Mouse (Mus musculus) forelimb bud, embryonic 11.5 days (tissue): ENCODE measurements at regions not wholly inside any gene's neighbourhood (a gene's known extent, or its start where the extent isn't known, plus 50 kb on each side); places are given as distances from the start of the nearest gene placed in this dataset.

Experiments
- DNase-seq: peaks from one replicate; pipeline ENCODE4 v3.0.0-alpha.2; 2012; ENCODE audit warnings: low read depth, low spot score

GRCm38 (mm10) chr1:154076684-154077475, 124.1 kb upstream of the Zfp648 start:
- no peak for DNase-seq

- no peak for DNase-seq
Measured at GRCm38 (mm10) chr1:154080505-154081380, 120.2 kb upstream of the Zfp648 start.

GRCm38 (mm10) chr1:154086145-154086544, 114.8 kb upstream of the Zfp648 start:
- no peak for DNase-seq

DNA sequence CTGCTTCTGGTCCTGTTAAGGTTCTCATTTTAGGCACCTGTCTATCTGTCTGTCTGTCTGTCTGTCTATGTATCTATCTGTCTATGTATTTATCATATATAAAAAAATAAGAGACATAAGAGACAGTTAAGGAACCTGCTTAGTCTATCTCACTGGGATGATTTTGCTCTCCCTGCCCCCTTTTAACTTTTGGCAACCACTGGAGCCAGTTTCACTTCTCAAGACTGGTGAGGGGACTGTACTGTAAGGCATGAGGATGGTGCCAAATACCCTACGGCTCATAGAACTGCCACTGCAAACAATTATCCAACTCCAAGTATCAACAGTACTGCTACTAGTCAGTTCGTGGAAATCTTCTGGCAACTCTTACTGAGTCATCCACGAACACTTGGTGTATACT, 111.2 kb upstream of the Zfp648 start:
- DNase-seq: no peak

DNA sequence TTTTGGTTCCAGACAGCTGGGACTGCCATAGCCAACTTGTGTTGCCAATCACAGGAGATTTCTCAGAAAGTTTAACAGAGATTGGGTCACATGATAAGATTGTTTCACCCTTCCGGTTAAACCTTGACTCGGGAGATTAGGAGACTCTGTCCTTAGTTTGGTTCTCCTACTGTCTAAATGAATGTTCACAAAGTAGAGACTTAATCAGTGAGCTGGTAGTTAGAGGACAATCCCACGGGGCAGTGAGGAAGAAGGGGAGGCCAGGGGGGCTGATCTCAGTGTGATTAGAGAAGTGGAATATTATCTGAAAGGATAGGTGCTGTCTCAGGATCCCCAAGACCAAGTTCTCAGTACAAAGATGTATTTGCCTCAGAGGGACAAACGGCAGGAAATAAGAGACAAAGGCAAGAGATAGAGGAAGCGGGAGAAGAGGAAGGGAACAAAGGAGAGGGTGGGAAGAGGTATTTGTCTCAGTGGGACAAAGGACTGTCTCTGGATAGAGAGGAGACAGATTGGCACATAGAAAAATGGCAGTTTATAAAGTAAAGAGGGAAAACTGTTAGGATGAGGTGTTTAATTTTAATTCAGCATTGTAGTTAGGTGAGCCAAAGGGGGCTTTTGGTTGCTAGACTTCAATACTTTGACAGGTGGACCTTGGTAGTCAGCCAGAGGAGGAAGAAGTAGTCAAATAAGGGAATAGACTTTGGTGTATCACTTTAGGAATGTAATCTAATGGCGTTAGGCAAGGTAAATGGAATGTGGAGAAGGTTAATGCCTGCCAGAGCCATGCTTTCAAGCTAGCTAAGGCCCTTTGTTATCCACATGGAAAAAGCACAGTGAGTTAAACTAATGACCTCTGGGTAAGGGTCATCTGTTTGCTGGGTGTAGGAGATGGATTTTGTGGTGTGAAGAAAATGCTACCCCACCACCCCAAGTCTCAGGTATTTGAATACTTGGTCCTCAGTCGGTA, 110.2 kb upstream of the Zfp648 start:
- no peak for DNase-seq

DNA sequence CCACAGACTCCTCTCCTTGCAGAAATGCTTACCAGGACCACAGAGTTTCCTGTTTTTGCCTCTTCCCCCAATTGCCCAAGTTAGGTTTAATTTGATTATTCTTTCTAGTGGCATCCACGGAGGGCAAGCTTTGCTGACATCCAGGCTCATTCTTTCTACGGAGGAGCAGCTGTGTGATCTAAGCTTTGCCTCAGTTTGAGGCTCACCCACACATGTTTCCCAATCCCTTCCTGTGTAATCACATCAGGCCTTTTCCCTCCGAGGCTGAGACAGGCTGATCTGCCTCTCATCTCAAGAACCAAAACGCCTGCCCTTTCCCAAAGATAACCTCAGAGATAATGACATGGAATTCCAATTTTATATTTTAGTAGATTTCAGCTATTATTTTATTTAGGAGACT, 107.4 kb upstream of the Zfp648 start:
- no peak for DNase-seq

GRCm38 (mm10) chr1:154094357-154094756, 106.6 kb upstream of the Zfp648 start:
- no peak for DNase-seq

- DNase-seq: no peak
Measured at GRCm38 (mm10) chr1:154096113-154096512, 104.9 kb upstream of the Zfp648 start.

- no peak for DNase-seq
Measured at GRCm38 (mm10) chr1:154096911-154097310, 104.1 kb upstream of the Zfp648 start.

- no peak for DNase-seq
Measured at GRCm38 (mm10) chr1:154097656-154098055, 103.3 kb upstream of the Zfp648 start.

DNA sequence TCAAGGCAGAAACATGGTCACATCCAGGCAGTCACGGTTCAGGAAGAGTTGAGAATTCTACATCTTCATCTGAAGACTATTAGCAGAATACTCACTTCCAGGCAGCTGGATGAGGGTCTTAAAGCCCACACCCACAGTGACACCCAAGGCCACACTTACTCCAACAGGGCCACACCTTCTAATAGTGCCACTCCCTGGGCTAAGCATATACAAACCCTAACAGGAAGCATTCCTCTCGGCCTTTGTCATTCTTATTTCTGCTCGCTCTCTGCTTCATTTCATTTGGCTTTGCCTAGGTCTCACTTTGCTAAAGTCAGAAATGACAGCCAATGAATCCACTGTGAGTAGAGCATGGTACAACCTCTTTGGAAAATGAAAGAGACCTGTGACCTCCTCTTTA, 100.4 kb upstream of the Zfp648 start:
- no peak for DNase-seq

GRCm38 (mm10) chr1:154101433-154101832, 99.6 kb upstream of the Zfp648 start:
- no peak for DNase-seq

- no peak for DNase-seq
Measured at GRCm38 (mm10) chr1:154102191-154102590, 98.8 kb upstream of the Zfp648 start.

DNA sequence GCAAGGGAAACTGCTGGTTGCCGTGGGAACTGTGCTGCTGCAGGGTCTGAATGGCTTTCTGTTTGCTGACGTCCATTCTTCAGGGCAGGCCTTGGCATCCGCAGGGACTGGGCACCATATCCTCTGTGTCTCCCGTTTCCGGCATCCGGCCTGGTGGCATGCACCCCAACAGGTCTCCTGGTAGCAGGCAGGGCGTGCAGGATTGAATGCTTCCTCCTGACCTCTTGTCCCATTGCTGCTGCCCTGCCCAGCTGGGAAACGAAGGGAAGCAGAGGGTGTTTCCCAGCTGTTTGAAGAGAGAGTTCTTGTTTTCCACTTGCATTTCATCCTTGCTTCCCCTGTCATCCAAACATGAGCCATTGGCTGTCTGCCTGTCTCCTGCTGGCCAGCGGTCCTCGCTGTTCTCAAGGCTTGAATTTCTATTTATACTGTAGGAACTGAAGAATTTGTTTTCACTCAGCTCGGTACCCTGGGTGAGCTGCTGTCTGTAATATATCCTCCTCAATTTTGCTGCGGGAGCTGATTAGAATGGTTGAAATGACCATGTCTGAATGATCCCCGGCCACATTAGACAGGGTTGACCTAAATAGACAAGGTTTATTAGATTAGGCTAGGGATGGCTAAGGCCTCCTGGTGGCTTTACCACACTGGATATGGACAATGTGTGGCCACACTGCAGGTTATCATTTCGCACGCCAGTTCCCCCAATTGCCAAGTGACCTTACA, 98.0 kb upstream of the Zfp648 start:
- DNase-seq: no peak

- DNase-seq: no peak
Measured at GRCm38 (mm10) chr1:154103597-154103923, 97.4 kb upstream of the Zfp648 start.

DNA sequence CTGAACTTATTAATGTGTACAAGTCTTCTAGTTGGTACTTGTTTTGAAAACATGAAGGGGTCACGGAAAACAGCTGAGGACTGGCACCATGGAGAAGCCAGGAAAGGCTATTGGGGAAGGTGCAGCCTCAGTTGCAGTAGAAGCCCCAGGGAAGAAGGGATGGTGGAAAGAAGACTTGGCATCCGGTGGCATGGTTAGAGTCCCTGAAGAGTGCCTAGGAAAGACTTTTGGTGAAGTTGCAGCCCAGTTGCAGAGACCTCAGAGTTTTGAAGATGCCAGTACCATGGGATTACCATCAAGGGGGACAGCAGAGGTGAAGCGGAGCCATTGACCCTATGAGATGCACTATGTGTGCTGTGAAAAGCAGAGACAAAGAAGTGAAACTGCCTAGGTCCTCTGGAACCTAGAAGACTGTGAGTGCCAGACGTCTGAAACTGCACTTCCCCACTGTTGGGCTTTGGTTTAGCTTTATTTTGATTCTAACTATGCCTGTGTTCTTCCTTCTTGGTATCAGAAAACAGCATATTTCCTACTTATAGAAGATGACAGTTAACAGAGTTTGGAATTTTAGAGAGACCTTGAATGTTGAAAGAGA, 96.9 kb upstream of the Zfp648 start:
- no peak for DNase-seq

- DNase-seq: no peak
Measured at GRCm38 (mm10) chr1:154104779-154105178, 96.2 kb upstream of the Zfp648 start.

- DNase-seq: no peak
Measured at GRCm38 (mm10) chr1:154112500-154112899, 88.5 kb upstream of the Zfp648 start.

DNA sequence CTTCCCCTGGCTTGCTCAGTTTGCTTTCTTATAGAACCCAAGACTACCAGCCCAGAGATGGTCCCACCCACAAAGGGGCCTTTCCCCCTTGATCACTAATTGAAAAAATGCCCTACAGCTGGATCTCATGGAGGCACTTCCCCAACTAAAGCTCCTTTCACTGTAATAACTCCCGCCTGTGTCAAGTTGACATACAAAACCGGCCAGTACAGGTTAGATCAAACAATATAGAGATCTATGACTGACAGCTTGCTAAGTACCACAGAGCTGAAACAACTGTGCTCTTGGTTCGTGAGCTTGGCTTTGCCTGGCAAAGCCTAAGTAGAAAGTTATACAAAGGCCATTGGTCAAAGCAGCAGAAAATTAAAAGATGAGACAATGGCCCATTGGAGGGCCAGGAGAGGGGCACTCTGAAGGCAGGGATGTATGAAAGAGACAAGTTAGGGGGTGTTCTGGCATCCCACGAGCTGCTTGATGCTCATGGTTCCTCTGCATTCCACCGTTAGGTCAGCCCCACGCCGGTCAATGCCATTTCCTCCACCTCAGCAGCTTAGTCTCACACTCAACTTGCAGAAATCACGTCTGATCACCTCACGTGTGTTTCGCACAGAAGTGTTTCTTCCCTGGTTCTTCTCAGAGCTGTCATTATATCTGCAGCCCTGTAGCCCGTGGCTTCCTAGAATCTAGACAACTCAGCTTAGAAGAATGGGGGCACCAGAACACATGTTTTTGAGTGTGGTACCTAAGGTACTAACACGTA, 87.5 kb upstream of the Zfp648 start:
- DNase-seq: peak; percentile 47

- DNase-seq: no peak
Measured at GRCm38 (mm10) chr1:154116188-154116710, 84.7 kb upstream of the Zfp648 start.
